Mouse (Mus musculus) liver, embryonic 11.5 days (tissue): ENCODE measurements around the gene Gosr2. TPM values are rescaled to one million over a fixed set of nuclear protein-coding genes. Genes with fewer than 3 reads are reported as not detected.

Source experiments
- ATAC-seq: fragments of 200-750 bp; cut with Nextera tagmentation; replicated peaks from 2 replicates; pipeline ENCODE4 v1.8.0; 2017; ENCODE audit warnings: moderate number of reproducible peaks, mild to moderate bottlenecking, moderate TSS enrichment, moderate library complexity; ENCODE audit not compliant: low FRiP score
- DNase-seq: peaks from one replicate; pipeline ENCODE4 v3.0.0-alpha.2; 2017; ENCODE audit warnings: low spot score
- H3K27ac ChIP-seq: fragments of 300-500 bp; sonication (generic); 2 replicates; pipeline ENCODE4 v1.5.1; 2014; ENCODE audit warnings: mild to moderate bottlenecking, low read depth, low read length, control low read depth
- H3K27me3 ChIP-seq: fragments of 300-500 bp; sonication (generic); replicated peaks from 2 replicates; pipeline ENCODE4 v1.6.1; 2014; ENCODE audit warnings: low read length, mixed read lengths; ENCODE audit not compliant: control insufficient read depth, insufficient read depth
- H3K36me3 ChIP-seq: fragments of 300-500 bp; sonication (generic); 2 replicates; pipeline ENCODE4 v1.6.1; 2014; ENCODE audit warnings: mild to moderate bottlenecking, low read length, moderate library complexity, mixed read lengths; ENCODE audit not compliant: control insufficient read depth, insufficient read depth
- H3K4me1 ChIP-seq: fragments of 300-500 bp; sonication (generic); replicated peaks from 2 replicates; pipeline ENCODE4 v1.6.1; 2014; ENCODE audit warnings: low read length, mixed read lengths; ENCODE audit not compliant: control insufficient read depth, insufficient read depth
- H3K4me2 ChIP-seq: fragments of 300-500 bp; sonication (generic); 2 replicates; pipeline ENCODE4 v1.6.1; 2014; ENCODE audit warnings: mild to moderate bottlenecking, control low read depth, moderate library complexity
- H3K4me3 ChIP-seq: fragments of 300-500 bp; sonication (generic); 2 replicates; pipeline ENCODE4 v1.5.1; 2014; ENCODE audit warnings: low read depth, low read length, control low read depth
- H3K9ac ChIP-seq: fragments of 300-500 bp; sonication (generic); 2 replicates; pipeline ENCODE4 v1.6.1; 2014; ENCODE audit warnings: low read depth, low read length, control low read depth
- H3K9me3 ChIP-seq: fragments of 300-500 bp; sonication (generic); 2 replicates; pipeline ENCODE4 v1.6.1; 2016; ENCODE audit warnings: low read length, inconsistent platforms, mixed read lengths; ENCODE audit not compliant: control insufficient read depth
- WGBS: fragments of 180-500 bp; shearing (Covaris S2); extraction: QIAGEN DNeasy Blood & Tissue Kit; methylation state at CpG from one replicate; pipeline ENCODE4 v1.1.7; 2014; 5-methylcytosine and 5-hydroxymethylcytosine counted together
- polyA plus RNA-seq: library from polyadenylated mRNA; unstranded; fragments of >200 nt; fragmentation: Nextera tagmentation; extraction: Ambion mirVana; gene quantifications from 2 replicates; pipeline ENCODE4 v1.2.1, GENCODE M21; 2014

Gene Gosr2
- polyA plus RNA-seq, 1 experiment from 2014 or later: 65.9 TPM

- no peak for DNase-seq
Measured at GRCm38 (mm10) chr11:103647921-103648620, 49.6 kb downstream of the Gosr2 start.

GRCm38 (mm10) chr11:103646301-103646700, 51.4 kb downstream of the Gosr2 start:
- peaks cover 3% of the 10 kb centered on the region for H3K4me1 ChIP-seq
- no peak overlapping the region for H3K4me3 ChIP-seq
- ATAC-seq (no peak), DNase-seq (no peak)
- no peak overlapping the region for H3K9ac ChIP-seq
- H3K27me3 ChIP-seq: peaks cover 48% of the 10 kb centered on the region
- 69% methylated on average over 6 of the region's 6 CpGs for WGBS
- H3K9me3 ChIP-seq: no peaks in the 10 kb centered on the region
- no peaks in the 10 kb centered on the region for H3K36me3 ChIP-seq
- no peak overlapping the region for H3K4me2 ChIP-seq
- H3K27ac ChIP-seq: no peak overlapping the region

More at GRCm38 (mm10) chr11:103647921-103648620, 49.6 kb downstream of the Gosr2 start:
- Histone ChIP-seq H3K4me1 (peaks cover 3% of the 10 kb centered on the region), H3K36me3 (no peaks in the 10 kb centered on the region), H3K4me2 (no peak overlapping the region), H3K9ac (no peak overlapping the region), H3K4me3 (no peak overlapping the region), H3K9me3 (no peaks in the 10 kb centered on the region), H3K27me3 (peaks cover 63% of the 10 kb centered on the region), H3K27ac (no peak overlapping the region)
- WGBS: 12% methylated on average over 11 of the region's 11 CpGs
- ATAC-seq: no peak

- no peak for ATAC-seq
- H3K9ac ChIP-seq: no peak overlapping the region
- no peaks in the 10 kb centered on the region for H3K36me3 ChIP-seq
- H3K27ac ChIP-seq: no peak overlapping the region
- no peaks in the 10 kb centered on the region for H3K9me3 ChIP-seq
- peaks cover 3% of the 10 kb centered on the region for H3K4me1 ChIP-seq
- DNase-seq: no peak
- WGBS: 68% methylated on average over 8 of the region's 8 CpGs
- H3K27me3 ChIP-seq: peaks cover 44% of the 10 kb centered on the region
- H3K4me3 ChIP-seq: no peak overlapping the region
- no peak overlapping the region for H3K4me2 ChIP-seq
Measured at GRCm38 (mm10) chr11:103645731-103646130, 52.0 kb downstream of the Gosr2 start.

- Histone ChIP-seq H3K9ac (no peak overlapping the region), H3K4me3 (no peak overlapping the region), H3K4me2 (no peak overlapping the region), H3K27ac (no peak overlapping the region), H3K4me1 (no peaks in the 10 kb centered on the region), H3K9me3 (no peaks in the 10 kb centered on the region), H3K36me3 (no peaks in the 10 kb centered on the region), H3K27me3 (peaks cover 25% of the 10 kb centered on the region)
- ATAC-seq (no peak), DNase-seq (no peak)
- WGBS: 74% methylated on average over 9 of the region's 9 CpGs
Measured at GRCm38 (mm10) chr11:103643211-103643610, 54.5 kb downstream of the Gosr2 start.

- H3K4me1 ChIP-seq: no peaks in the 10 kb centered on the region
- no peak overlapping the region for H3K4me3 ChIP-seq
- H3K27ac ChIP-seq: no peak overlapping the region
- H3K9ac ChIP-seq: no peak overlapping the region
- peaks cover 8% of the 10 kb centered on the region for H3K27me3 ChIP-seq
- WGBS: 8% methylated on average over 10 of the region's 10 CpGs
- no peaks in the 10 kb centered on the region for H3K36me3 ChIP-seq
- H3K9me3 ChIP-seq: no peaks in the 10 kb centered on the region
- no peak for ATAC-seq
- DNase-seq: no peak
- no peak overlapping the region for H3K4me2 ChIP-seq
Measured at GRCm38 (mm10) chr11:103639407-103639946, 58.2 kb downstream of the Gosr2 start.

GRCm38 (mm10) chr11:103638790-103639189, 58.9 kb downstream of the Gosr2 start, which contains the start of gene Lyzl6:
Gene Lyzl6, minus strand, starts transcription at chr11:103638890.
- Histone ChIP-seq H3K27ac (no peak within 1 kb of the TSS), H3K27me3 (peaks cover 8% of the 10 kb centered on the region), H3K4me1 (no peaks in the 10 kb centered on the region), H3K9me3 (no peaks in the 10 kb centered on the region), H3K4me2 (no peak within 1 kb of the TSS), H3K9ac (no peak within 1 kb of the TSS), H3K36me3 (no peaks in the 10 kb centered on the region), H3K4me3 (no peak within 1 kb of the TSS)
- 71% methylated on average over 3 of the region's 3 CpGs for WGBS
- ATAC-seq (no peak), DNase-seq (no peak)

- WGBS: 72% methylated on average over 6 of the region's 6 CpGs
- Histone ChIP-seq H3K4me2 (no peak overlapping the region), H3K9me3 (no peaks in the 10 kb centered on the region), H3K4me3 (no peak overlapping the region), H3K4me1 (no peaks in the 10 kb centered on the region), H3K36me3 (no peaks in the 10 kb centered on the region), H3K27ac (no peak overlapping the region), H3K9ac (no peak overlapping the region), H3K27me3 (peaks cover 11% of the 10 kb centered on the region)
- DNase-seq (peak; percentile 19), ATAC-seq (no peak)
Measured at GRCm38 (mm10) chr11:103636261-103636660, 61.4 kb downstream of the Gosr2 start.

- no peak overlapping the region for H3K9ac ChIP-seq
- 82% methylated on average over 3 of the region's 3 CpGs for WGBS
Measured at GRCm38 (mm10) chr11:103635481-103635880, 62.2 kb downstream of the Gosr2 start.

GRCm38 (mm10) chr11:103634806-103635205, 62.9 kb downstream of the Gosr2 start:
- ATAC-seq (no peak), DNase-seq (no peak)
- WGBS: 78% methylated on average over 7 of the region's 7 CpGs
- Histone ChIP-seq H3K9ac (no peak overlapping the region), H3K4me3 (no peak overlapping the region), H3K36me3 (no peaks in the 10 kb centered on the region), H3K4me2 (no peak overlapping the region), H3K9me3 (no peaks in the 10 kb centered on the region), H3K4me1 (no peaks in the 10 kb centered on the region), H3K27me3 (peaks cover 6% of the 10 kb centered on the region), H3K27ac (no peak overlapping the region)

More at GRCm38 (mm10) chr11:103635481-103635880, 62.2 kb downstream of the Gosr2 start:
- H3K27ac ChIP-seq: no peak overlapping the region
- H3K27me3 ChIP-seq: peaks cover 9% of the 10 kb centered on the region
- ATAC-seq (no peak), DNase-seq (no peak)
- no peaks in the 10 kb centered on the region for H3K9me3 ChIP-seq
- no peaks in the 10 kb centered on the region for H3K4me1 ChIP-seq
- H3K4me2 ChIP-seq: no peak overlapping the region
- H3K4me3 ChIP-seq: no peak overlapping the region
- H3K36me3 ChIP-seq: no peaks in the 10 kb centered on the region
